Mouse (Mus musculus) CH12.LX (cell line): ENCODE measurements around the gene Foxl2. TPM values are rescaled to one million over a fixed set of nuclear protein-coding genes. Genes with fewer than 3 reads are reported as not detected.
A peak's percentile ranks its signal among the peaks of the same experiment; 100 is the strongest.

ENCODE experiments used
- DNase-seq: peaks from one replicate; pipeline ENCODE4 v3.0.0-alpha.2; 2013; ENCODE audit errors: extremely low read depth
- H3K27ac ChIP-seq: 2 replicates; pipeline ENCODE4 v1.5.1; 2012; ENCODE audit warnings: low read depth, mild to moderate bottlenecking, control low read depth, moderate library complexity; ENCODE audit not compliant: insufficient read depth
- H3K27me3 ChIP-seq: replicated peaks from 2 replicates; pipeline ENCODE3; 2012; ENCODE audit warnings: inconsistent platforms
- H3K36me3 ChIP-seq, 2 experiments: replicated peaks in 1 of 2; 2 replicates each; pipeline versions ENCODE3 to v1.6.1; 2012; ENCODE audit warnings: inconsistent platforms in 1 of 2, low read length in 1 of 2, mild to moderate bottlenecking in 1 of 2, mixed read lengths in 1 of 2, moderate library complexity in 1 of 2; ENCODE audit not compliant: control insufficient read depth in 1 of 2, insufficient read depth in 1 of 2
- H3K4me1 ChIP-seq, 2 experiments: 2 replicates each; pipeline ENCODE4 v1.6.1; 2012; ENCODE audit warnings: inconsistent platforms in 1 of 2, moderate library complexity in 1 of 2; ENCODE audit not compliant: insufficient read depth in 2 of 2, control insufficient read depth in 1 of 2
- H3K4me2 ChIP-seq: 2 replicates; pipeline ENCODE4 v1.6.1; 2012; ENCODE audit warnings: low read depth, mild to moderate bottlenecking, control low read depth; ENCODE audit not compliant: poor library complexity, insufficient read depth, severe bottlenecking
- H3K4me3 ChIP-seq, 3 experiments: fragments of 150-350 bp in 1 of 3; sonication (generic) in 1 of 3; replicated peaks in 1 of 3; 2 replicates each; pipeline versions ENCODE3 to v1.5.1; 2011 to 2012; ENCODE audit warnings: low read depth in 2 of 3, low read length in 2 of 3, mild to moderate bottlenecking in 2 of 3, moderate library complexity in 2 of 3, control low read depth in 1 of 3, improper control_type of control experiment in 1 of 3, inconsistent platforms in 1 of 3, mixed read lengths in 1 of 3; ENCODE audit not compliant: poor library complexity in 1 of 3
- H3K79me2 ChIP-seq: replicated peaks from 2 replicates; pipeline ENCODE4 v1.6.1; 2012; ENCODE audit warnings: mild to moderate bottlenecking, moderate library complexity; ENCODE audit not compliant: control insufficient read depth, poor library complexity, insufficient read depth, severe bottlenecking; ENCODE audit errors: extremely low read depth
- H3K9ac ChIP-seq: 2 replicates; pipeline ENCODE4 v1.6.1; 2012; ENCODE audit warnings: low read depth, mild to moderate bottlenecking, control low read depth, moderate library complexity; ENCODE audit not compliant: insufficient read depth
- H3K9me3 ChIP-seq: replicated peaks from 2 replicates; pipeline ENCODE3; 2012; ENCODE audit warnings: low read length, inconsistent platforms, mixed read lengths
- BHLHE40 ChIP-seq: IDR thresholded peaks from 2 replicates; pipeline ENCODE4 v1.6.1; 2011; ENCODE audit warnings: mild to moderate bottlenecking, low read depth, low read length, improper control_type of control experiment
- CHD1 ChIP-seq: IDR thresholded peaks from 2 replicates; pipeline ENCODE4 v1.6.1; 2012; ENCODE audit warnings: low read depth, low read length, improper control_type of control experiment, inconsistent platforms
- CHD2 ChIP-seq: IDR thresholded peaks from 2 replicates; pipeline ENCODE4 v1.6.1; 2011; ENCODE audit warnings: low read length, improper control_type of control experiment
- CTCF ChIP-seq, 2 experiments: IDR thresholded peaks in 1 of 2; conservative IDR thresholded peaks in 1 of 2; 2 replicates each; pipeline ENCODE4 v1.5.1; 2011 to 2012; ENCODE audit warnings: low read depth in 2 of 2, low read length in 2 of 2, improper control_type of control experiment in 1 of 2, inconsistent platforms in 1 of 2, mild to moderate bottlenecking in 1 of 2, moderate library complexity in 1 of 2
- E2F4 ChIP-seq: IDR thresholded peaks from 2 replicates; pipeline ENCODE4 v1.6.1; 2011; ENCODE audit warnings: low read depth, low read length, improper control_type of control experiment; ENCODE audit not compliant: insufficient replicate concordance
- EP300 ChIP-seq: IDR thresholded peaks from 2 replicates; pipeline ENCODE4 v1.6.1; 2011; ENCODE audit warnings: low read length, improper control_type of control experiment
- HCFC1 ChIP-seq: IDR thresholded peaks from 2 replicates; pipeline ENCODE4 v1.6.1; 2012; ENCODE audit warnings: low read depth, mild to moderate bottlenecking, inconsistent platforms, low read length, improper control_type of control experiment
- IRF4 ChIP-seq: IDR thresholded peaks from 2 replicates; pipeline ENCODE4 v1.6.1; 2014; ENCODE audit warnings: low read depth, mild to moderate bottlenecking, inconsistent platforms, low read length, improper control_type of control experiment
- JUN ChIP-seq: IDR thresholded peaks from 2 replicates; pipeline ENCODE4 v1.6.1; 2011; ENCODE audit warnings: low read depth, mild to moderate bottlenecking, low read length, improper control_type of control experiment, moderate library complexity; ENCODE audit not compliant: insufficient read depth
- JUND ChIP-seq: conservative IDR thresholded peaks from 2 replicates; pipeline ENCODE4 v1.6.1; 2011; ENCODE audit warnings: low read depth, low read length, improper control_type of control experiment
- KAT2A ChIP-seq: IDR thresholded peaks from 2 replicates; pipeline ENCODE4 v1.6.1; 2012; ENCODE audit warnings: low read length, improper control_type of control experiment, inconsistent platforms; ENCODE audit not compliant: insufficient replicate concordance
- MEF2A ChIP-seq: IDR thresholded peaks from 2 replicates; pipeline ENCODE4 v1.6.1; 2014; ENCODE audit warnings: low read depth, mild to moderate bottlenecking, inconsistent platforms, low read length, improper control_type of control experiment, borderline replicate concordance
- MYC ChIP-seq: IDR thresholded peaks from 2 replicates; pipeline ENCODE4 v1.6.1; 2011; ENCODE audit warnings: low read depth, mild to moderate bottlenecking, improper control_type of control experiment, low read length
- NELFE ChIP-seq: IDR thresholded peaks from 2 replicates; pipeline ENCODE4 v1.6.1; 2011; ENCODE audit warnings: low read depth, low read length, improper control_type of control experiment
- NRF1 ChIP-seq: IDR thresholded peaks from 2 replicates; pipeline ENCODE4 v1.6.1; 2014; ENCODE audit warnings: low read depth, mild to moderate bottlenecking, inconsistent platforms, low read length, improper control_type of control experiment, moderate library complexity
- PAX5 ChIP-seq: IDR thresholded peaks from 2 replicates; pipeline ENCODE4 v1.6.1; 2012; ENCODE audit warnings: low read length, inconsistent platforms, mixed read lengths
- POLR2A ChIP-seq: IDR thresholded peaks from 2 replicates; pipeline ENCODE4 v1.6.1; 2011; ENCODE audit warnings: low read depth, mild to moderate bottlenecking, improper control_type of control experiment, low read length
- POLR2AphosphoS2 ChIP-seq: IDR thresholded peaks from 2 replicates; pipeline ENCODE4 v1.6.1; 2011; ENCODE audit warnings: low read depth, low read length, improper control_type of control experiment
- RAD21 ChIP-seq: IDR thresholded peaks from 2 replicates; pipeline ENCODE4 v1.6.1; 2011; ENCODE audit warnings: low read depth, mild to moderate bottlenecking, low read length, improper control_type of control experiment, moderate library complexity
- SIN3A ChIP-seq: IDR thresholded peaks from 2 replicates; pipeline ENCODE4 v1.6.1; 2012; ENCODE audit warnings: low read length, improper control_type of control experiment, inconsistent platforms
- SMC3 ChIP-seq: IDR thresholded peaks from 2 replicates; pipeline ENCODE4 v1.6.1; 2011; ENCODE audit warnings: low read depth, low read length, improper control_type of control experiment
- TCF12 ChIP-seq: IDR thresholded peaks from 2 replicates; pipeline ENCODE4 v1.6.1; 2014; ENCODE audit warnings: low read depth, mild to moderate bottlenecking, inconsistent platforms, low read length, improper control_type of control experiment
- UBTF ChIP-seq: IDR thresholded peaks from 2 replicates; pipeline ENCODE4 v1.6.1; 2012; ENCODE audit warnings: low read depth, mild to moderate bottlenecking, inconsistent platforms, low read length, improper control_type of control experiment, moderate library complexity
- USF1 ChIP-seq: IDR thresholded peaks from 2 replicates; pipeline ENCODE4 v1.6.1; 2014; ENCODE audit warnings: low read depth, mild to moderate bottlenecking, inconsistent platforms, low read length, improper control_type of control experiment
- USF2 ChIP-seq: conservative IDR thresholded peaks from 2 replicates; pipeline ENCODE4 v1.6.1; 2011; ENCODE audit warnings: low read depth, low read length, improper control_type of control experiment
- ZKSCAN1 ChIP-seq: IDR thresholded peaks from 2 replicates; pipeline ENCODE4 v1.6.1; 2012; ENCODE audit warnings: low read depth, inconsistent platforms, low read length, improper control_type of control experiment, borderline replicate concordance
- dilution Hi-C: fragments of 300-500 bp; cut with MboI; formaldehyde crosslinking; loops from 2 replicates; pipeline ENCODE4 v1.14.3; 2020; ENCODE audit warnings: low sequenced_read_pairs; ENCODE audit not compliant: extremely low pct_unique_long_range_greater_than_20kb, extremely low pct_ligation_motif_present
- in situ Hi-C: fragments of 300-500 bp; cut with MboI; formaldehyde crosslinking; loops from 3 replicates; pipeline ENCODE4 v1.14.3; 2019; ENCODE audit warnings: low sequenced_read_pairs, low pct_ligation_motif_present, low pct_unique_long_range_greater_than_20kb, mixed read lengths
- polyA plus RNA-seq: library from polyadenylated mRNA; unstranded; fragments of >175 nt; gene quantifications from 2 replicates; pipeline ENCODE4 v1.2.1, GENCODE M21; 2012; ENCODE audit warnings: low read depth; ENCODE audit not compliant: insufficient read length
- total RNA-seq, 2 experiments: library from RNA; depleted of rRNA; stranded (reverse); fragments of 300-350 nt in 1 of 2; fragments of >200 nt in 1 of 2; gene quantifications; 2 replicates each; pipeline ENCODE4 v1.2.3; 2012 to 2014

Foxl2 gene
- total and polyA plus RNA-seq, 3 experiments, result not detected

DNA sequence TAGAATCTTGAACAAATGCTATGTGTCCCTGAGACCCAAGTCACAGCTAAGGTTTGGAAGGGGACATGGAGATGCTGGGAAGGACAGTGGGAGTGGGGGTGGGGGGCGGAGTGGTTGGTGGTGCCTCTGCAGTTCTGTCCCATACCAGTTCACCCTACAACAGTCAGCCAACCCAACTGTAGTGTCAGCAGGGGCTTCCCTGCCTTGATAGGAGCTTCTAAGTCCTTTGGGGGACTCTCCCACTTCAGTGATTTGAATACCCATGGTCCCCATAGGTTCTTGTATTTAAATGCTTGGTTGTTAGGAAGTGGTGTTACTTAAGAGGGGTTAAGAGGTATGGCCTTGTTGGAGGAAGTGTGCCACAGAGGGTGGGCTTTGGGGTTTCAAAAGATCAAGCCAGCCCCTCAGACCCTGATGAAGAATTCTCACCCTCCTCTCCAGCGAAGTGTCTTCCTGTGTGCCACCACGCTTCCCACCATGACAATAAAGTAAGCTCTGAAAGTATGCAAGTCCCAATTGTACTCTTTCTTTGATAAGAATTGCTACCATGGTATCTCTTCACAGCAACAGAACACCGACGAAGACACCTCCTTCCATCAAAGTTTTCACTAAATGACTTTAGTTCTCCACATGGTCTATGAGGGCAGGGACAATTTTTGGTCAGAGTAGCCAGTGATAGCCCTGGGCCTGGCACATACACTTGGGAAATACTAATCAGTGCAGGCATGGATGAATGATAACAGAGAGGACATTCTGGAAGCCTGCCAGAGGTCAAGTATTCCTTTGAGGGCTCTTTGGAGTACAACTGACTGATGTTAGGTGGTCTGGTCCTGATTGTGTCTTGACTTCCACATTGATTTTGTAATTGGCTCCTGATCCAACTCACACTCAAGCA, 34.2 kb upstream of the Foxl2 start (continued):
- TF ChIP-seq EP300 (peak; percentile 59; the same call in 1 of the 2 replicates), POLR2AphosphoS2 (no peak), ZKSCAN1 (no peak), BHLHE40 (no peak; the same call in 1 of the 2 replicates), TCF12 (no peak), SIN3A (no peak), KAT2A (no peak), USF2 (no peak), JUND (no peak), JUN (no peak), CHD1 (no peak), E2F4 (no peak), IRF4 (peak; percentile 52; the same call in 1 of the 2 replicates)

DNA sequence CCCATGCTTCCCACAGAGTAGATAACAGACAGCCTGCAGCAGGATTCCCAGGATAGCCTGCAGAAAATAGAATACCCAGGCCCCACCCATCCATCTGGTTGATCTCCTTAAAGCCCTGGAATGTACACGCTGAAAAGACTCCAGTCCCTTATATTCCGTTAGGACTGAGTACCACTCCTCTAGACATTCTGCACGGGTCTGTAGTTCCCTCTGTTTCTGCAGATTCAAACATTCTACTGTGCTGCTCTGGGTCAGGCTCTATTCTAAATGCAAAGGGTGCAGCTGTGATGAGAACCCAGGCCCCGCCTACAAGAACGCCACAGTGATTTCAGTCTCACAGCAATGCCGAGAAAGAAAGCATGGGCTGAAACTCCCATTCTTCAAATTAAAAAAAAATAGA, 32.0 kb upstream of the Foxl2 start:
- dilution Hi-C loops (no loop called here), in situ Hi-C loops (no loop called here)
- Histone ChIP-seq H3K9ac (no peak overlapping the region), H3K4me1 (peaks cover 14 to 43% of the 10 kb centered on the region in 2 experiments), H3K79me2 (no peaks in the 10 kb centered on the region), H3K9me3 (no peaks in the 10 kb centered on the region), H3K36me3 (no peaks in the 10 kb centered on the region), H3K27me3 (no peaks in the 10 kb centered on the region), H3K27ac (no peak overlapping the region), H3K4me3 (peak overlapping the region in 1 of 3 experiments; percentile 42), H3K4me2 (peak overlapping the region; percentile 74)
- TF ChIP-seq POLR2A (no peak), POLR2AphosphoS2 (no peak), E2F4 (no peak), SMC3 (no peak), RAD21 (no peak), BHLHE40 (no peak), KAT2A (no peak), NRF1 (no peak), CTCF (conservative IDR thresholded peaks at IDR 0.05 in 1 of 2, IDR thresholded peaks at IDR 0.05 in 1 of 2; ENCODE audit: low read depth in 2 of 2, low read length in 2 of 2) (no peak), MEF2A (no peak), JUN (no peak), CHD2 (no peak), PAX5 (no peak), NELFE (no peak), MYC (no peak), USF1 (no peak), UBTF (no peak), TCF12 (no peak), HCFC1 (no peak), IRF4 (no peak)
- peak; percentile 42 for DNase-seq
